Mouse (Mus musculus) olfactory bulb, adult 2 months (tissue): ENCODE results near the gene Adcy2. TPM values are rescaled to one million over a fixed set of nuclear protein-coding genes. Genes with fewer than 3 reads are reported as not detected.

Experiments used
- H3K27ac ChIP-seq: fragments of 200-500 bp; 2 replicates; pipeline ENCODE4 v1.5.1; 2012; ENCODE audit warnings: low read depth, low read length; ENCODE audit not compliant: insufficient read depth
- H3K4me1 ChIP-seq: fragments of 200-500 bp; 2 replicates; pipeline ENCODE4 v1.6.1; 2012; ENCODE audit warnings: low read length; ENCODE audit not compliant: control insufficient read depth, insufficient read depth
- H3K4me3 ChIP-seq: fragments of 200-500 bp; 2 replicates; pipeline ENCODE4 v1.5.1; 2012; ENCODE audit warnings: mild to moderate bottlenecking, low read depth, low read length, moderate library complexity; ENCODE audit not compliant: insufficient read depth
- CTCF ChIP-seq: fragments of 200-500 bp; IDR thresholded peaks from 2 replicates; pipeline ENCODE4 v1.5.1; 2012; ENCODE audit warnings: low read depth, mild to moderate bottlenecking, low read length, moderate library complexity; ENCODE audit not compliant: insufficient read depth
- POLR2A ChIP-seq: fragments of 200-500 bp; IDR thresholded peaks from 2 replicates; pipeline ENCODE4 v1.6.1; 2012; ENCODE audit warnings: mild to moderate bottlenecking, low read depth, low read length, moderate library complexity; ENCODE audit not compliant: insufficient read depth
- WGBS: fragments of 180-500 bp; shearing (Covaris S2); methylation state at CpG from one replicate; pipeline ENCODE4 v1.1.7; 2018; 5-methylcytosine and 5-hydroxymethylcytosine counted together
- polyA plus RNA-seq: library from polyadenylated mRNA; stranded (reverse); fragments of >200 nt; gene quantifications from 2 replicates; pipeline ENCODE4 v1.2.4, GENCODE M21; 2012; ENCODE audit warnings: low replicate concordance; ENCODE audit not compliant: missing spikeins, insufficient read depth, insufficient read length

The Adcy2 gene
- polyA plus RNA-seq, 1 experiment: not detected

DNA sequence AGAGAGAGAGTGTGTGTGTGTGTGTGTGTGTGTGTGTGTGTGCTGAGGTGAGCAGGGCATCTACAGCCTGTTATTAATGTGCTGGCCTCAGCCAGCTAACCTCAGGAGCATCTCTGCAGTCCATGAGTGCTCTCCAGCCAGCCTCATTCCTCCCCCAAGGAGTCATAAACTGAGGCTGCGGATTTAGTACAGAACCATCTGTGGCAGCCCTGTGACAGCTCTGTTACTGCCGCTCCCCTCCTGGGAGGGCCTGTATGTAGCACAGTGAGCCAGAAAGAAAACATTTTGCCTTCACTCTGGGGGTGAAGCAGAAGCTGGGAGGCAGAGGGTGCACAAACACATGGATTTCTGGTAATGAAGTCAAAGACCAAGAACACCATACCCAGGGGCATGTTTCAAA is 159.8 kb downstream of the Adcy2 start:
- no peak overlapping the region for H3K4me3 ChIP-seq
- 25% methylated on average over 2 of the region's 2 CpGs for WGBS
- H3K4me1 ChIP-seq: peaks cover 8% of the 10 kb centered on the region
- no peak overlapping the region for H3K27ac ChIP-seq
- TF ChIP-seq CTCF: no peak
- TF ChIP-seq POLR2A: no peak

DNA sequence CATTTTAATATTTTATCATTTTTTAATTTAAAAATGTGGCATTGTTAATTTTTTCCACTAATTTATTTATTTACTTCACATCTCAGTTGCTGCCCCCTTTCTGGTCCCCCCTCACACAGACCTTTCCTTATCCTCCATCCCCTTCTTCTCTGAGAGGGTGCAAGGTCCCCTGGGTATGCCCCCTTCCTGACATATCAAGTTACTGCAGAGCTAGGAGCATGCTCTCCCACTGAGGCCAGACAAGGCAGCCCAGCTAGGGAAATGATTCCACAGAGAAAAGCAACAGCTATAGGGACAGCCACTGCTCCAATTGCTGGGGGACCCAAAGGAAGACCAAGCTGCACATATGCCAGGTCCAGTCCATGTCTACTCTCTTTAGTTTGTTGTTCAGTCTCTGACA is 163.2 kb downstream of the Adcy2 start:
- H3K27ac ChIP-seq: no peak overlapping the region
- no peak overlapping the region for H3K4me3 ChIP-seq
- TF ChIP-seq CTCF: no peak
- peaks cover 8% of the 10 kb centered on the region for H3K4me1 ChIP-seq

DNA sequence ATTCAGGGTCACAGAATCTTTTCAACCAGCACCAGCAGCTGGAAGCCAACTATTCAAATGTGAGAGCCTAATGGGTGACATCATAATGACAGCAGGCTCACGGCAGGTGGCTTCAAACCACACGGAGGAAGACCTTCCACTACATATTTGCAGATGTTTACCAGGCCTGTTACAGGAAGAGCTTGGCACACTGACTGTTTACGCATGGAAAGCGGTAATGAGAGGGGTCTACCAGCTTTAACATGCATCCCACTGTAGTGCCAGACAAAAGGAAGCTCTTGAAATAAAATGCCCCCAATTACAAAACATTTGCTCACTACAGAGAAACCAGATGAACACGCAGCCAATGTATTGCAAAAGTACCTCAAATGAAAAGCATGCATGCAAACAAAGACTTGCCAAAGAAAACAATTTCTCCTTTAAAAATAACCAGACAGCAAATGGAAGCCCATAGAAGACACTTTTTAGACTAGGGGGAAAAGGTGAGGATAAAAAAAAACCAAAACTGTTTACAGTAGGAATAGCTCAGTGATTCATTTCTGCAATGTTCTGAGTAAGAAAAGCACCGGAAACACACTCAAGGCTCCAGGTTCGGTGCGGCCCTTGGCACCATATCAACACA is 163.8 kb downstream of the Adcy2 start:
- H3K4me1 ChIP-seq: peaks cover 8% of the 10 kb centered on the region
- H3K27ac ChIP-seq: no peak overlapping the region
- no peak for TF ChIP-seq POLR2A
- no peak for TF ChIP-seq CTCF
- 37% methylated on average over 8 of the region's 8 CpGs for WGBS
- no peak overlapping the region for H3K4me3 ChIP-seq

DNA sequence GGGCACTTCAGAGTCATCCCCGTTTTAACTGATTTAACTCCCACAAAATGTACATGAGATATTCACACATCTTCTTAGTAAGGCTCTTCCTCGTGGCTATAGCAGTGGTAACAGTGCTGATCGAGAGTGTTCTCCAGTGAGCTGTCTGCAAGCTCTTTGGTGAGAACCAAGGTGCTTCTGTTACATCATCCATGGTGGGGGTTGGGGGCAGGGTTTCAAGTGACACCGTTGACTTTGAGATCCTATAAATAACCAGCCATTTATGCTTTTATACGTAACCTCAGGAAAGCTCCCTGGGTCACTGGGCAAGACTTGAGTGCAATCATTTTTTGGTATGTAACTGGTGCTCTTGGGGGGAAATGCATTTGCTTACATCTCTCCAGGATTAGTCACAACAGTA is 167.2 kb downstream of the Adcy2 start:
- Histone ChIP-seq H3K4me1 (peaks cover 5% of the 10 kb centered on the region), H3K4me3 (no peak overlapping the region), H3K27ac (no peak overlapping the region)
- 87% methylated on average over 5 of the region's 5 CpGs for WGBS
- no peak for TF ChIP-seq CTCF
- TF ChIP-seq POLR2A: no peak

DNA sequence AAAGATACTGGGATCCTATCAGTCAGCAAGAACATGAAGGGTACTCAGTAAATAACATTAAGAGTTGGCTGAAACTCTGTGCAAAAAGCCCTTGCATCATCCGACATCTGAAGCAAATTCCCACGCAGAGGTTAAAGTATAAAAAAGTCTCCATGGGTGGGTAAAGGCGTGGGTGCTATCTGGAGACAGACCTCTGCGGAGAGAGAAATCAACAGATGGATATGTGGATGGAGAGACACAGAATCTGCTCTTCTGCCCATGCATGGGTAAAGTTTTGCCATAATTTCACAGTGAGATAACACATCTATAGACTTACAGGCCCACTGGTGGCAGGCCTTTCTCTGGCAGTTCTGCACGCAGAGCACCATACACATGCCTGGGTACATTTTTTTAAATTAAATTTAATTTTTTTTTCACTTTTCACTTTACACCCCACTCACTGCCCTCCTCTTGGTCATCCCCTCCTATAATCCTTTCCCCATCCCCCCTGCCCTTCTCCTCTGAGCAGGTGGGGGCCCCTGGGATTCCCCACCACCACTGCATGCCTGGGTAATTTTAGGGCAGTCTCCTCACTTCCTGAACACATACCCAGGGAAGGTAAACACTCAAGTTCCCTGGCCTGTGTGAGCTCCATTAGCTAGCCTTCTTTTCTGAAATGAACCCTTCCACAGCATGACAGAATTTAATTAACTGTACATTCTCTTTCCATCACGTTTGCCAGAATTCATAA is 169.1 kb downstream of the Adcy2 start:
- 77% methylated on average over 6 of the region's 6 CpGs for WGBS

DNA sequence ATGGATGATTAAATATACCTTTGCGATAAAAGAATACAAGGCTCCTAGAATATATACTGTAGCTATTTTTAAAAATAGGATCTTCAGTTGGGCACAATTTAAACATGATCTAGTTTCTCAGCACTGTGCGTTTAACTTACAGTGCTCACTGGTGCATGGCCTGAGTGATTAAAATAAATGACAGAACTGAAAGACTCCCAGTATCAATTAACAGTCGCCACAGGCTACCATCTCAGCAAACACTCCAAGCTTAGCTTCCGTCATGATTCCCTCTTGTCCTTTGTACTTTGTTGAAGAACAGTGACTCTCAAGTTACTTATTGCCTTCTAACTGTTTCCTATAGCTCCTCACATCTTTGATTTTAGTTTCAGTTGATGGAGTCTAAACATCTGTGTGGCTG is 170.9 kb downstream of the Adcy2 start:
- WGBS: 63% methylated on average over 4 of the region's 4 CpGs
- no peak overlapping the region for H3K27ac ChIP-seq
- no peak overlapping the region for H3K4me3 ChIP-seq
- no peak for TF ChIP-seq POLR2A
- TF ChIP-seq CTCF: no peak
- no peaks in the 10 kb centered on the region for H3K4me1 ChIP-seq

More for the DNA sequence above, 169.1 kb downstream of the Adcy2 start:
- H3K4me1 ChIP-seq: peaks cover under 1% of the 10 kb centered on the region; the same call in 1 of the 2 replicates
- H3K27ac ChIP-seq: no peak overlapping the region
- TF ChIP-seq POLR2A (no peak), CTCF (no peak)
- H3K4me3 ChIP-seq: no peak overlapping the region

DNA sequence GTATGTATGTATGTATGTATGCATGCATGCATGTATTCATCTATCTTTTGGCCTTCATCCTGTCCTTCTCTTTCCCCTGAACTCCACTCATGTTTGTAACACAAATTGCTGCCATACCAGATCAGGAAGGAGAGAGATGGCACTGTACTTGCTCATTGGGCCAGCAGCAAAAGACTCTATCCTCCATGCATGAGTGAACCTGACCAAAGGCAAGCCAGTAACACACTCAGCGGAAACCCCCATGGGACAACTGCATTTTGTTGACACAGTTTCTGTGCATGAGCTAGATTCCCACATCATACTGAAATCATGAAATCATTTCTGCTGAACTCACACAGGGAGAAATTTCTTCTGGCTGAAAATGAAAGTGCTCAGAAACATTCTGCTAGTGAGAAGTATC is 172.9 kb downstream of the Adcy2 start:
- TF ChIP-seq CTCF: no peak
- no peak for TF ChIP-seq POLR2A
- WGBS: 93% methylated on average over 1 of the region's 1 CpGs
- no peaks in the 10 kb centered on the region for H3K4me1 ChIP-seq
- H3K27ac ChIP-seq: no peak overlapping the region
- no peak overlapping the region for H3K4me3 ChIP-seq

DNA sequence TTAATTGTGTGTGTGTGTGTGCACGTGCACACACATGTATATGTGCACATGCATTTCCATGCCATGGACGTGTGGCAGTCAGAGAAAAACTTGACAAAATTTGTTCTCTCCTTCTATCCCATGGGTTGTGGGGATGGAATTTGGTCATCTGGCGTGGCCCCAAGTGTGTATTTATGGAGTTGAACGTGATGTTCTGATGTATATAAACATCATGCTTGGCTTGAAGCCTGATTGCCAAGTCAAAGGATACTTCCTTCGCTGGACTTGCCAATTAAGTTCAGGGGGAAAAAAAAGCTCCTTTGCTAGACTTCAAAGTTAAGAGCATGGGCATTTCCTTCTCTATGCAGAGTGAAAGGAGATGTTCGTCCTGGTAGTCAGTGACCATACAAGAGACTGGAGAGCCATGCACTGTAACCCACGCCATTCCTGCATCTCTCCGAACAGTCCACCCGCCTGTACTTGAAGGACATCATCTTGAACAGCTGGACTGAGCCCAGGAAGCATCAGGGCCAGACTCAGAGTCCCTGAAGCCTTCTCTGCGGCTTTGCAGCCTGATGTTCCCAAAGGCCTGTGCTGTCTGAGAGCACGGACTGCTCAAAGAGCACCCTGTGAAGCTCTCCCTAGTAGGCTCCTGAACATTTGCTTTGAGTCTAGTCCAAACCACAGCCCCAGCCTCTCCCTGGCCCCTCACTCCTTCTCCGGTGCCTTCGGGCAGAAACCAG is 178.3 kb downstream of the Adcy2 start:
- WGBS: 86% methylated on average over 13 of the region's 13 CpGs
- TF ChIP-seq POLR2A (no peak), CTCF (no peak)
- Histone ChIP-seq H3K4me3 (no peak overlapping the region), H3K4me1 (no peaks in the 10 kb centered on the region), H3K27ac (no peak overlapping the region)
